Mouse (Mus musculus) activated CD4-positive, CD25-positive, alpha-beta regulatory T cell, adult 4 months (primary cell): ENCODE measurements around the gene Olfr455. TPM values are rescaled to one million over a fixed set of nuclear protein-coding genes. Genes with fewer than 3 reads are reported as not detected.

Experiments
- ATAC-seq: one replicate; pipeline ENCODE4 v1.8.0; 2017
- polyA plus RNA-seq, 2 experiments: library from polyadenylated mRNA; unstranded; fragments of 100-300 nt; shearing (Covaris generic); gene quantifications; one replicate each; pipeline ENCODE4 v1.2.1; 2017

Gene Olfr455
- polyA plus RNA-seq, result under 1 TPM in 1 of 2 experiments, not detected in 1; 0.08 TPM

GRCm38 (mm10) chr6:42547461-42547860 lies at the start of gene Olfr455:
Olfr455 (minus strand) TSS chr6:42547587.
- no peak for ATAC-seq

- ATAC-seq, result no peak
Measured at GRCm38 (mm10) chr6:42593138-42593882, 45.9 kb upstream of the Olfr455 start.

- no peak for ATAC-seq
Measured at GRCm38 (mm10) chr6:42586569-42586968, 39.2 kb upstream of the Olfr455 start.

- no peak for ATAC-seq
Measured at GRCm38 (mm10) chr6:42583488-42583872, 36.1 kb upstream of the Olfr455 start.

- ATAC-seq, result no peak
Measured at GRCm38 (mm10) chr6:42582741-42583487, 35.5 kb upstream of the Olfr455 start.

GRCm38 (mm10) chr6:42578678-42579077 lies 31.3 kb upstream of the Olfr455 start:
- no peak for ATAC-seq

- ATAC-seq, result no peak
Measured at GRCm38 (mm10) chr6:42577433-42577832, 30.0 kb upstream of the Olfr455 start.

- ATAC-seq, result no peak
Measured at GRCm38 (mm10) chr6:42568205-42568604, 20.8 kb upstream of the Olfr455 start.

GRCm38 (mm10) chr6:42566076-42566598 lies 18.8 kb upstream of the Olfr455 start:
- ATAC-seq, result no peak

GRCm38 (mm10) chr6:42562280-42562679 lies 14.9 kb upstream of the Olfr455 start:
- ATAC-seq, result no peak

GRCm38 (mm10) chr6:42560885-42561284 lies 13.5 kb upstream of the Olfr455 start:
- no peak for ATAC-seq

GRCm38 (mm10) chr6:42558641-42559040 lies 11.3 kb upstream of the Olfr455 start:
- no peak for ATAC-seq

- ATAC-seq, result no peak
Measured at GRCm38 (mm10) chr6:42546180-42546579, 1.2 kb downstream of the Olfr455 start.

- ATAC-seq, result no peak
Measured at GRCm38 (mm10) chr6:42545451-42545885, 1.9 kb downstream of the Olfr455 start.

- no peak for ATAC-seq
Measured at GRCm38 (mm10) chr6:42544846-42545245, 2.5 kb downstream of the Olfr455 start.

- no peak for ATAC-seq
Measured at GRCm38 (mm10) chr6:42542036-42543031, 5.1 kb downstream of the Olfr455 start.

- no peak for ATAC-seq
Measured at GRCm38 (mm10) chr6:42540681-42541080, 6.7 kb downstream of the Olfr455 start.

- no peak for ATAC-seq
Measured at GRCm38 (mm10) chr6:42539711-42540110, 7.7 kb downstream of the Olfr455 start.

GRCm38 (mm10) chr6:42513461-42513860 lies 33.9 kb downstream of the Olfr455 start:
- no peak for ATAC-seq

GRCm38 (mm10) chr6:42509311-42509710 lies 38.1 kb downstream of the Olfr455 start:
- no peak for ATAC-seq

GRCm38 (mm10) chr6:42503478-42503877 lies 43.9 kb downstream of the Olfr455 start:
- no peak for ATAC-seq

- ATAC-seq, result no peak
Measured at GRCm38 (mm10) chr6:42489731-42490130, 57.7 kb downstream of the Olfr455 start.
